Mouse (Mus musculus): ENCODE results near the gene Gm20696.
A peak's percentile ranks its signal among the peaks of the same experiment; 100 is the strongest.

Gm20696 gene

GRCm38 (mm10) chr6:99485884-99486640, 180.5 kb downstream of the Gm20696 start:
- peak; percentile 41 for DNase-seq (ENCODE audit: low read depth, low spot score)

- peak; percentile 51 for DNase-seq (ENCODE audit: low read depth, low spot score)
Observed at GRCm38 (mm10) chr6:99485217-99485883, 181.2 kb downstream of the Gm20696 start.

GRCm38 (mm10) chr6:99484884-99485216, 181.7 kb downstream of the Gm20696 start:
- DNase-seq (ENCODE audit: low read depth, low spot score): no peak

- no peak for DNase-seq (ENCODE audit: low read depth, low spot score)
Observed at GRCm38 (mm10) chr6:99484197-99484725, 182.3 kb downstream of the Gm20696 start.

- no peak for DNase-seq (ENCODE audit: low read depth, low spot score)
Observed at GRCm38 (mm10) chr6:99483556-99483955, 183.0 kb downstream of the Gm20696 start.

GRCm38 (mm10) chr6:99481568-99481967, 185.0 kb downstream of the Gm20696 start:
- no peak for DNase-seq (ENCODE audit: low read depth, low spot score)

- no peak for DNase-seq (ENCODE audit: low read depth, low spot score)
Observed at GRCm38 (mm10) chr6:99478873-99479650, 187.5 kb downstream of the Gm20696 start.

- no peak for DNase-seq (ENCODE audit: low read depth, low spot score)
Observed at GRCm38 (mm10) chr6:99475040-99475439, 191.6 kb downstream of the Gm20696 start.

GRCm38 (mm10) chr6:99470906-99471305, 195.7 kb downstream of the Gm20696 start:
- DNase-seq (ENCODE audit: low read depth, low spot score): no peak

GRCm38 (mm10) chr6:99469134-99469834, 197.3 kb downstream of the Gm20696 start:
- no peak for DNase-seq (ENCODE audit: low read depth, low spot score)

GRCm38 (mm10) chr6:99467831-99468230, 198.8 kb downstream of the Gm20696 start:
- no peak for DNase-seq (ENCODE audit: low read depth, low spot score)

- no peak for DNase-seq (ENCODE audit: low read depth, low spot score)
Observed at GRCm38 (mm10) chr6:99467109-99467508, 199.5 kb downstream of the Gm20696 start.

GRCm38 (mm10) chr6:99466354-99466753, 200.2 kb downstream of the Gm20696 start:
- DNase-seq (ENCODE audit: low read depth, low spot score): no peak

GRCm38 (mm10) chr6:99464449-99464848, 202.1 kb downstream of the Gm20696 start:
- no peak for DNase-seq (ENCODE audit: low read depth, low spot score)

- DNase-seq (ENCODE audit: low read depth, low spot score): no peak
Observed at GRCm38 (mm10) chr6:99463906-99464305, 202.7 kb downstream of the Gm20696 start.

GRCm38 (mm10) chr6:99458775-99459174, 207.8 kb downstream of the Gm20696 start:
- no peak for DNase-seq (ENCODE audit: low read depth, low spot score)

GRCm38 (mm10) chr6:99453763-99454520, 212.7 kb downstream of the Gm20696 start:
- no peak for DNase-seq (ENCODE audit: low read depth, low spot score)

- peak; percentile 81 for DNase-seq (ENCODE audit: low read depth, low spot score)
Observed at GRCm38 (mm10) chr6:99452638-99453185, 213.9 kb downstream of the Gm20696 start.

GRCm38 (mm10) chr6:99451479-99451878, 215.1 kb downstream of the Gm20696 start:
- no peak for DNase-seq (ENCODE audit: low read depth, low spot score)

- DNase-seq (ENCODE audit: low read depth, low spot score): no peak
Observed at GRCm38 (mm10) chr6:99447447-99447846, 219.2 kb downstream of the Gm20696 start.
